Mouse (Mus musculus) erythroblast, embryonic 14.5 days (primary cell): ENCODE results near the gene Arap1.

Experiments used
- GATA1 ChIP-seq: IDR thresholded peaks from 2 replicates; pipeline ENCODE4 v1.6.1; 2012; ENCODE audit warnings: low read length, inconsistent platforms, mixed read lengths
- TAL1 ChIP-seq: IDR thresholded peaks from 3 replicates; pipeline ENCODE4 v1.6.1; 2012; ENCODE audit warnings: low read length, inconsistent platforms, mixed read lengths

GRCm38 (mm10) chr7:101352404-101352803 lies 4.5 kb downstream of the Arap1 start:
- no peak for TF ChIP-seq GATA1
- no peak for TF ChIP-seq TAL1
